Mouse (Mus musculus) thymus, adult 2 months (tissue): Measurements from ENCODE around the gene Trp53rka. TPM values are rescaled to one million over a fixed set of nuclear protein-coding genes. Genes with fewer than 3 reads are reported as not detected.
A peak's percentile ranks its signal among the peaks of the same experiment; 100 is the strongest.

ENCODE experiments used
- DNase-seq: peaks from one replicate; pipeline ENCODE4 v3.0.0; 2021
- H3K27ac ChIP-seq: fragments of 200-500 bp; 2 replicates; pipeline ENCODE4 v1.5.1; 2012; ENCODE audit warnings: low read length, control low read depth; ENCODE audit not compliant: control insufficient read depth, insufficient read depth
- H3K27me3 ChIP-seq: fragments of 200-500 bp; 2 replicates; pipeline ENCODE4 v1.6.1; 2012; ENCODE audit warnings: mild to moderate bottlenecking, low read length, moderate library complexity, mixed read lengths; ENCODE audit not compliant: control insufficient read depth, insufficient read depth
- H3K36me3 ChIP-seq: fragments of 200-500 bp; 2 replicates; pipeline ENCODE4 v1.6.1; 2012; ENCODE audit warnings: mild to moderate bottlenecking, low read length, moderate library complexity; ENCODE audit not compliant: control insufficient read depth, insufficient read depth
- H3K4me1 ChIP-seq: fragments of 200-500 bp; replicated peaks from 2 replicates; pipeline ENCODE4 v1.6.1; 2012; ENCODE audit warnings: low read length; ENCODE audit not compliant: control insufficient read depth, insufficient read depth
- H3K4me3 ChIP-seq: fragments of 200-500 bp; 2 replicates; pipeline ENCODE4 v1.5.1; 2012; ENCODE audit warnings: mild to moderate bottlenecking, low read length, control low read depth, moderate library complexity; ENCODE audit not compliant: control insufficient read depth, insufficient read depth
- CTCF ChIP-seq: fragments of 200-500 bp; IDR thresholded peaks from 2 replicates; pipeline ENCODE4 v1.5.1; 2012; ENCODE audit warnings: mild to moderate bottlenecking, control low read depth, low read length, moderate library complexity, borderline replicate concordance; ENCODE audit not compliant: control insufficient read depth, poor library complexity, insufficient read depth; ENCODE audit errors: extremely low read depth
- POLR2A ChIP-seq: fragments of 200-500 bp; IDR thresholded peaks from 2 replicates; pipeline ENCODE4 v1.6.1; 2012; ENCODE audit warnings: mild to moderate bottlenecking, low read length, control low read depth, moderate library complexity; ENCODE audit not compliant: control insufficient read depth, poor library complexity, insufficient read depth; ENCODE audit errors: extremely low read depth
- WGBS: fragments of 180-500 bp; shearing (Covaris S2); methylation state at CpG from one replicate; pipeline ENCODE4 v1.1.7; 2018; 5-methylcytosine and 5-hydroxymethylcytosine counted together
- polyA plus RNA-seq: library from polyadenylated mRNA; depleted of rRNA; stranded (reverse); fragments of >200 nt; gene quantifications from 2 replicates; pipeline ENCODE4 v1.2.3, GENCODE M21; 2012; rRNA removed

Trp53rka gene
- polyA plus RNA-seq, 1 experiment, result 32.2 TPM

GRCm38 (mm10) chr2:165456710-165457109, 36.4 kb downstream of the Trp53rka start:
- H3K36me3 ChIP-seq, result no peaks in the 10 kb centered on the region
- DNase-seq, result no peak
- H3K27ac ChIP-seq, result no peak overlapping the region
- no peak for TF ChIP-seq POLR2A
- TF ChIP-seq CTCF, result no peak
- H3K4me3 ChIP-seq, result no peak overlapping the region
- H3K27me3 ChIP-seq, result no peaks in the 10 kb centered on the region
- WGBS, result 50% methylated on average over 2 of the region's 2 CpGs
- peaks cover 26% of the 10 kb centered on the region for H3K4me1 ChIP-seq

- DNase-seq, result peak; percentile 30
- TF ChIP-seq CTCF (no peak), POLR2A (no peak)
- 37% methylated on average over 12 of the region's 12 CpGs for WGBS
- no peaks in the 10 kb centered on the region for H3K36me3 ChIP-seq
- H3K4me1 ChIP-seq, result peaks cover 39% of the 10 kb centered on the region
- H3K4me3 ChIP-seq, result no peak overlapping the region
- H3K27me3 ChIP-seq, result no peaks in the 10 kb centered on the region
- H3K27ac ChIP-seq, result peak overlapping the region; percentile 84
Observed at GRCm38 (mm10) chr2:165452730-165453693, 40.1 kb downstream of the Trp53rka start.

GRCm38 (mm10) chr2:165448475-165448874, 44.6 kb downstream of the Trp53rka start:
- H3K27me3 ChIP-seq, result no peaks in the 10 kb centered on the region
- H3K36me3 ChIP-seq, result no peaks in the 10 kb centered on the region
- no peak overlapping the region for H3K4me3 ChIP-seq
- TF ChIP-seq CTCF (no peak), POLR2A (no peak)
- 63% methylated on average over 9 of the region's 9 CpGs for WGBS
- DNase-seq, result no peak
- no peak overlapping the region for H3K27ac ChIP-seq
- H3K4me1 ChIP-seq, result peaks cover 23% of the 10 kb centered on the region

DNA sequence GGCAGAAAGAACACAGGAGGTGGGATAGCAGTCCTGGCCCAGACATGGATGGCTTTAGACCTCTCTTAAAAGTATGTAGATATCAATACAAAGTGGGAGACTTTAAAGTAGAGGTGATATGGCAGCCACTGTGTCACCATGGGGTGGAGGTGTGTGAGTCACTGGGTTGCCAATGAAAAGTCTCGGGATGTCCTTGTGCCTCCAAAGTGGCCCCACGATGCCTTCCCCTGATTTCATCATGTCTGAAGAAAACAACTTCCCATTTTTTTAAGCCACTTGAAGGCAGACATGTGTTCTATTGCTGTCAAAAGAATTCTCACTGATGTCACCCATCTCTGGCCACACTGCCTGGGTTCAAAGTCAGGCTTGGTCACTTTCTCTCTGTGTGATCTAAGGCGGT, 48.3 kb downstream of the Trp53rka start:
- H3K27ac ChIP-seq, result no peak overlapping the region
- WGBS, result 66% methylated on average over 3 of the region's 3 CpGs
- no peaks in the 10 kb centered on the region for H3K27me3 ChIP-seq
- TF ChIP-seq POLR2A (no peak), CTCF (no peak)
- H3K4me1 ChIP-seq, result 0 out of 2 replicates have a peak, but pooled peaks cover 3% of the 10 kb centered on the region
- H3K36me3 ChIP-seq, result no peaks in the 10 kb centered on the region
- no peak overlapping the region for H3K4me3 ChIP-seq
- DNase-seq, result no peak

DNA sequence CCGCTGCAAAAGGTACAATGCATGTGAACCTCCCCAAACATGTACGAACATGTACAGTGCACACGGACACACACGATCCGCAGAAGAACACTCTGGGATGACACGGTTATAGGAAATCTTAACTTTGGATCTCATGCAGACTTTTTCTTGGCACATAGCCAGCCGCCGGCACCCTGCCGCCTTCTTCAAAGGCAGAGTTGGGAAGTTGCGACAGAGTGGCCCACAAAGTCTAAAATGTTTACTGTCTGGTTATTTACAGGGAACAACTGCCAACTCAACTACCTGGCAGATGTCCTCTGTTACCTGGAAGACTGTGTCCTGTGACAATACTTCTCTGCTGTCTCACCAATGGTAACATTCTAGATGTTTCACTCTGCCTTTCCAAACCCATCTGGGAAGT, 50.1 kb downstream of the Trp53rka start:
- WGBS, result 80% methylated on average over 10 of the region's 10 CpGs
- H3K4me1 ChIP-seq, result no peaks in the 10 kb centered on the region
- TF ChIP-seq POLR2A (no peak), CTCF (no peak)
- H3K27me3 ChIP-seq, result no peaks in the 10 kb centered on the region
- no peak for DNase-seq
- H3K36me3 ChIP-seq, result no peaks in the 10 kb centered on the region
- H3K4me3 ChIP-seq, result no peak overlapping the region
- no peak overlapping the region for H3K27ac ChIP-seq

GRCm38 (mm10) chr2:165441613-165442012, 51.5 kb downstream of the Trp53rka start:
- no peak for TF ChIP-seq POLR2A
- TF ChIP-seq CTCF, result no peak
- H3K4me3 ChIP-seq, result no peak overlapping the region
- H3K4me1 ChIP-seq, result no peaks in the 10 kb centered on the region
- 76% methylated on average over 4 of the region's 4 CpGs for WGBS
- no peak for DNase-seq
- no peaks in the 10 kb centered on the region for H3K27me3 ChIP-seq
- no peaks in the 10 kb centered on the region for H3K36me3 ChIP-seq
- no peak overlapping the region for H3K27ac ChIP-seq

Other genes starting within 250 kb of the Trp53rka start
- gene Slc35c2, start 205.5 kb downstream of the Trp53rka start, polyA plus RNA-seq, result 78.7 and 82.3 TPM in 2 replicates
- gene Elmo2, start 166.8 kb downstream of the Trp53rka start, polyA plus RNA-seq, result 95.0 and 106 TPM in 2 replicates
- not detected in 2 replicates for gene Zfp663, start 124.6 kb downstream of the Trp53rka start, polyA plus RNA-seq
- gene Zfp334, start 105.1 kb downstream of the Trp53rka start, polyA plus RNA-seq, result 0.23 and 0.31 TPM in 2 replicates
- gene Ocstamp, start 92.9 kb downstream of the Trp53rka start, polyA plus RNA-seq, result 0.37 and 0.44 TPM in 2 replicates
- gene Slc13a3, start 20.1 kb downstream of the Trp53rka start, polyA plus RNA-seq, result 2.1 and 2.2 TPM in 2 replicates
- gene Slc2a10, start 10.5 kb upstream of the Trp53rka start, polyA plus RNA-seq, result 0.75 and 1.00 TPM in 2 replicates
- 66.6 and 85.9 TPM in 2 replicates for gene Eya2, start 101.7 kb upstream of the Trp53rka start, polyA plus RNA-seq